ENCODE assay signal across 1 mouse cellular context in the genomic region with DNA sequence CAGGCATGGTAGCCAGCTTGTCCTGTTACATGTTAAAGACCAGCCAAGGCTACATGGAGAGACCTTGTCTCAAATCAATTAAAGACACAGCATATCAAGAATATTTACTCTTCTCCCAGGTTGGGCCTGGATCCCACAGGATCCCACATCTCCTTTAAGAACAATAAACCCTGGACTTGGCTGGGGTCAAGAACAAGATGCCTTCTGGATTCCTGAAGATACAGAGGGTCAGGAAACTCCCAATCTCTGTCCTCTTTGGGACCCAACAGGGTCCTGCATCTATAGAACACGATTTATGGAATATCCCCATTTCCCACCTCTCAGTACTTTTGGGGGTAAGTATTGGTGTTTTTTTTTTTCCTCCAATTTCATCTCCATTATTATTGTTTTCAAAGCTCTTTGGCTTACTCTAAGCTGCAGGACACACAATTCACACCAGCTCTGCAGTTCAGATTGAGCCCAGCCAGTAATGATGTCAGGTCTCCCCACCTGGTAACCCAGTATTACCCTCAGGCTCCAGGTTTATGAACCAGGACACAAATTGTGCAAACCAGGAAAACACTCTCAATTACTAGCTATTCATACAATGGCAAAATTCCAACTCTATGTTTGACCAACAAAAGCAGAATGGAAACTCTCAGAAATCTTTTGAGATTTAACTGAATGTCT.
TF ChIP-seq lines count a peak whose summit lies in the region.

No protein-coding gene starts in this region.

TF ChIP-seq in CH12.LX, 34 proteins besides CTCF, POLR2A, EP300 and RAD21:
- TF ChIP-seq ZMIZ1 (IDR thresholded peaks at IDR 0.05; ENCODE audit: low read depth, low read length), result peak; percentile 66; the same call in 1 of the 2 replicates
- TF ChIP-seq UBTF (IDR thresholded peaks at IDR 0.05; ENCODE audit: low read depth, low read length), result no peak
- peak; percentile 27 for TF ChIP-seq CHD1 (IDR thresholded peaks at IDR 0.05; ENCODE audit: low read depth, low read length)
- TF ChIP-seq MXI1 (IDR thresholded peaks at IDR 0.05; ENCODE audit: low read depth, low read length), result 0 out of 2 replicates have a peak, but pooled peaks have one; percentile 44
- TF ChIP-seq BHLHE40 (IDR thresholded peaks at IDR 0.05; ENCODE audit: low read depth, low read length), result no peak
- peak; percentile 43; the same call in 1 of the 2 replicates for TF ChIP-seq SIN3A (IDR thresholded peaks at IDR 0.05; ENCODE audit: low read length)
- TF ChIP-seq KAT2A (IDR thresholded peaks at IDR 0.05; ENCODE audit: insufficient replicate concordance, low read length), result 0 out of 2 replicates have a peak, but pooled peaks have one; percentile 41
- TF ChIP-seq NELFE (IDR thresholded peaks at IDR 0.05; ENCODE audit: low read depth, low read length), result 0 out of 2 replicates have a peak, but pooled peaks have one; percentile 44
- TF ChIP-seq POLR2AphosphoS2 (IDR thresholded peaks at IDR 0.05; ENCODE audit: low read depth, low read length), result peak; percentile 93
- peak; percentile 85 for TF ChIP-seq CHD2 (IDR thresholded peaks at IDR 0.05; ENCODE audit: low read length)
TF ChIP-seq in CH12.LX: peak in this region for 8.
